Mouse (Mus musculus): ENCODE data around the gene Zfyve19.

Zfyve19 gene

DNA sequence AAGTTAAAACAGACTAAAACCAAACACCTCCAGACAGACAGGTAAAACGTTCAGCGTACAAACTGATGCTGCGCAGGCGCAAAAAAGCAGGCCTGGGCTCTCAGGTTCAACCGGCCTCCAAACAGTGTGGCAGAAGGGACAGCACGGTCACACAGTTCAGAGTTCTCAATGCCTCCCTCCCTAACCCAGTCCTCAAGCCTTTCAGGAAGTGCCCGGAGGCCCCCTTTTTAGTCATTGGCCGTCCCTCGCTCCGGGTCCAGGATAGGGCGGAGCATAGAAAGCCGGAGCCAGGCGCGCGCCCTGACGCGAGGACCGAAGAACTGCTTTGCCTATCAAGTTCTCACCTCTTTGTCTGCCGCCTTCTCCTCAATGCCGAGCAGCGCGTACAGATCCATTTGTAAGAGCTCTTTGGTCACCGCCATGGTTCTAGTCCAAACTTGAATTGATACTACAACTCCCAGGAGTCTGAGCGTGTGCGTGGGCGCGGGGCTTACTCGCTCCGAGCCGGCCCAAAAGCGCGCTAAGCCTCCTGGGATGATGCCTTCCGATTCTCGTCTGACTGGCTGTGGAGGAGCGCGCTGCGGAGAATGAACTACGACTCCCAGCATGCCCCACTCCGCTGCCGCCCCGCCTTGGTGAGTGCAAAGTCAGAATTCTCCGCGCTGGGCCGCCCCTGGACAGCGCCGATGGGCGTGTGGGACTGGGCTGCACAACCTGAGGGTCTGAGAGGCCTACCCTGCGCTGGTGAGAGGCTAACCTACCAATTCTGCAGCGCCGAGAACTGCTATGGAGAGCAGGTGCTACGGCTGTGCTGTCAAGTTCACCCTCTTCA is at the start of gene Zfyve19, which contains the start of gene Dnajc17:
Gene Zfyve19, plus strand, starts transcription at position 274 of the 832 bp plus-strand sequence.
Gene Dnajc17, minus strand, starts transcription at position 452 of the 832 bp plus-strand sequence.
- peak; percentile 97 for DNase-seq

DNA sequence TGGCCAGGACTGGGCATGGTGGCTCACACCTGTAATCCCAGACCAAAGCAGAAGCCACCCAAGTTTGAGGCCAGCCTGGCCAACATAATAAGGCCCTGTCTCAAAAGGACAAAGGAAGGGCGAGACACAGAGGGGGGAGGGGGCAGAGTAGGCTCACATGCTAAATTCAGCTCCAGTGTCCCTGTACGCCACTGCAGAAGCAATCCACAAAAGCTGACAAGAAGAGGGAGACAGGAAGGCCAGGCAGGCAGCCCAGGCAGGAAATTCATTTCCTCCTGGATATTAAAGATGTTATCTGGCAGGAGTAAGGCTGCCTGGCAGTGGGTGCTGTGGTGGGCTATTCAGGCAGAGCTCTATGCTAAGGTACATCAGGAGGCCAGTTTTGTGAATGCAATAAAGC is 47.2 kb upstream of the Zfyve19 start:
- peak; percentile 68 for DNase-seq

DNA sequence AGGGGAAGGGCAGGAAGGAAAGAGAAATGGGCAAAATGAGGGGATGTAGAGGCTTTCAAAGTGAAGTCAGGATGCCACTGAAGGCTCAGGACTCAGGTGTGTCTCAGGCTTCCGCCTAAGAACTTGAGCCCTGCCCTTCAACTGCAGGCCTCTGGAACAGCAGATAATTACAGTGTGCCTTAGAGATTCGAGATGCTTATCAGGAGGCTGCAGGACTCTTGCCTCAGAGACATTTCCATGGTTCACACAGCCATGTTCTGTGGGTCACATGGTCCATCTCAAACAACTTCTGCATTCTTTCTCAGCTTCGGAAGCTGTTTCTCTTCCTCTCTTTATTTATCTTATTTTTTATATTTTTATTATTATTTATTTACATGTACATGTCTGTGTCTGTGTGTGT is 45.3 kb upstream of the Zfyve19 start:
- no peak for DNase-seq

DNA sequence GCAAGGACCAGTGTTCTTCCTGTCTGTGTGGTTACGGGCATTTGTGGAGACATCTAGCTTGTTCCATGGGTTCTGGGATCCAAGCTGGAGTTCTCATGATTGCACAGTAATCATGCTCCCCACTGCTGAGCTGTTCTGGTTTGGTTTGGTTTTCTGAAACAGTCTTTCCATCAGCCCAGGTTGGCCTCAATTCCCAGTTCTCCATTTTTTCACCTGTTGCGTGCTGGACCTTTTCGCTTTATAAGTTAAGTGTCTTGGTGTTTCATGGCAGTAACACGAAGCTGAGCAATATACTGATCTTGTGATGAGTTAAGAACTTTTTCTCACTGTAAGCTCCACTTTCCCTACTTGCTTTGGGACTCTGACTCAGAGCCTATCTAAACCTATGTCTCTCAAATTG is 44.4 kb upstream of the Zfyve19 start:
- DNase-seq = no peak

DNA sequence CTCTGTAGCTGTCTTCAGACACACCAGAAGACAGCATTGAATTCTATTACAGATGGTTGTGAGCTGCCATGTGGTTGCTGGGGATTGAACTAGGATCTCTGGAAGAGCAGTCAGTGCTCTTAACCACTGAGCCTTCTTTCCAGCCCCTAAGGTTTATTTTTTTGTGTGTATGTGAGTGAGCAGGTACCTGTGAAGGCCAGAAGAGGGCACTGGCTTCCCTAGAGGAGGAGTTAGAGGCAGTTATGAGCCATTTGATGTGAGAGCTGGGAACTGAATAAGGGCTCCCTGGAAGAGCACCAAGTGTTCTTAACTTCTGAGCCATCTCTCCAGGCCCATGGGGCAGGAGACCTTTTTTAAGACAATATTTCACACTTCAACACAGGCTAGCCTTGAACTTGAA is 43.0 kb upstream of the Zfyve19 start:
- DNase-seq = no peak

DNA sequence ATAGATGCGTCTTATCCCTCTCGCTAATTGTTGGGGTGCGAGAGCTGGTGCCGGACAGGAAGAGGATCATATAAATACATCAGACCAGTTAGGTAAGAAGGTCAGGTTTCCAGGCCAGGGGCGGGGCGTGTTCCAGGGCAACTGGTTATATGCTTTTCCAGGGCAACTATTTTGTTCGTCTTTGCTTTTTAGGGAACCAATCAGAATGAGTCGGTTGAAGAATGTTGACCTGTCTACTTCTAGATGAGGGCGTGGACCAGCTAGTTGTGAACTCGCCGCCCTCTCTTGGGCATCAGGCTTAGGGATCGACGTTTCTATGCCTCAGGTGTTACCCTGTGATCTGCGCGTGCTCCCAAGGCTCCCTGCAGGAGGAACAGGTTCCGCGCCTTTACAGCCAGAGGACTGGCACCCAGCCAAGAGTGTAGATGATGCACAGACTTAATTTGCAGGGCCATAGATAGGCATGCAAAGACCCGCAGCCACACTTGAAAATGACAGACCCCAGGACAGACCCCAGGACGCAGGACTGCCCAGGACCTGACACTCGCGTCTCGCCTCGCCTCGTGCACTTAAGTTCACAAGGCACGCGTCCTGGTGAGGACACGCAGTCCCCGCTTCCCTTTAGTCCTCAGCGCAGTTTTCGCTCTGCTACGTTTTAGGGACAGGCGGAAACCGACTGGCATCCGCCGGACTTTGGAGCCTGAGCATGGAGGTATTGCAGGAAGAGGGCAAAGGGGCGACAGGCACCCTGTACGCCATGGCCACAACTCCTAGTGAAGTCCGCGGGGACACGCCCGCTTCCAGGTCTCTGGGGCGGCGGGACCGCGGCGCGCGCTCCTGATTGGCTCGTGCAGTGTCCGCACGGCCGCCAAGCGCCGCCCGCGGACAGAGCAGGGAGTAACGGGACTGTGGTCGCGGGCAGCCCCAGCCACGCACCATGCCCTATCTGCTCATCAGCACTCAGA is 41.2 kb upstream of the Zfyve19 start, which contains the start of gene Gchfr:
Gene Gchfr, plus strand, starts transcription at position 873 of the 965 bp plus-strand sequence.
- DNase-seq = peak; percentile 88

DNA sequence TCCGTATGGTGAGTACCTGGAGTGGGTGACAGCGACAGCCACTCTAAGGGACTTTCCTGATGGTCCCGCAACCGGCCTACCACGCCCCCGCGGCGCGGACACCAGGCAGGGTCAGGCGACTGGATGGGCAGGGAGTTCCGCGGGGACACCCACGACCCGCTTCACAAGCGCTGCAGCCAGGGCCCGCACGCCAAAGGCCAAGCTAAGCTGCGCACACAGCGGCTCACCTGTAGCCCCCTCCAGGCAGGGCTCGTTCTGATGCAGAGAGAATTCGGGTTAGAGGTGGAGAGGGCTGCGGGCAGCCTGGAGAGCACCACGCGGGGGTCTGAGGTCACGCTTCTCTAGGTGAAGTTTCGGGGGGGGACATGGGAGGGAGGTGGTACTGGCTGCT is 40.6 kb upstream of the Zfyve19 start:
- DNase-seq = no peak

DNA sequence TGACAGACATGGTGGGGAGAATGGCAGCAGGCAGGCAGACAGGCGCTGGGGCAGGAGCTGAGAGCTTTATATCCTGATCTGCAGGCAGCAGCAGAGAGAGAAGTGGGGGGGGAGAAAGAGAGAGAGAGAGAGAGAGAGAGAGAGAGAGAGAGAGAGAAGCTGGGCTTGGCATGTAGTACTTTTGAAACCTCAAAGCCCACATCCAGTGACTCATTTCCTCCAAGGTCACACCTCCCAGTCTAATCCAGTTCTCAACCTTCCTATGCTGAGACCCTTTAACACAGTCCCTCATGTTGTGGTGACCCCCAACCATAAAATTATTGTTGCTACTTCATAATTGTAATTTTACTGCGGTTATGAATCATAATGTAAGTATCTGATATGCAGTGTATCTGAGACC is 38.1 kb upstream of the Zfyve19 start:
- no peak for DNase-seq

DNA sequence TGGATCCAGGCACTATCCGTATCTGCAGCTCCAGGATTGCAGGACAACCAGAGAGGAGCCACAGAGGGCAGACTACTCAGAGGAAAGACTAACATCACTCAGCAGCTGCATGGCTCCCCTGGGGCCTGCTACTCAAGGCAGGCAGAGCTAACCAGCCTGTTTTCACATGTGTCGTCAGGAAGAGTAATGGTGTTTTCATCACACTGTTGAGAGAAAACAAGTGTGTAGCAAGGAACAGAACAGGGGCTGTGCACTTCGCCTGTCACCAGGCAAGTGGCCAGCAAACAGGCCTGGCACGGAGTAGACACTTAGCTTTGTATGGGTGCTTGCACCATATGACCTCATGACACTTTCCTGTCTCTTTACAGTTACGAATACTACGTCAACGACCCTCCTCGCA is 36.8 kb upstream of the Zfyve19 start:
- peak; percentile 34 for DNase-seq

DNA sequence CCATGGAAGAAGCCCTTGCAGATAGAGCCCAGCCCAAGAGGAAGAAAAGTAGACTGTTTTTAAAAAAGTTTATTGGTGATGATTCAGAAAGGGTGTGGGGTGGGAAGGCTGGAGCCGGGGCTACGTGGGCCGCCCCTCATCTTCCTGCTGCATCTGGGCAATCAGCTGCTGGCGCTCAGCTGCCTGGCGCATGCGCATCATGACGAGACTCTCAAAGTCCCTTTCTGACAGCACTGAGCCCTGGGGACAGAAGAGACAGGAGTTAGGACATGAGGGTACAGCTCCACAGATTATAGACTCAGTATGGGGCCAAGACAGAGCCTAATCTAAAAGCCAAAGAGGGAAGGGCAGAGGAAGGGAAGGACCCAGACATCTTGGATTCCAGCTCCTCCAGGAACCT is 36.0 kb upstream of the Zfyve19 start:
- no peak for DNase-seq

DNA sequence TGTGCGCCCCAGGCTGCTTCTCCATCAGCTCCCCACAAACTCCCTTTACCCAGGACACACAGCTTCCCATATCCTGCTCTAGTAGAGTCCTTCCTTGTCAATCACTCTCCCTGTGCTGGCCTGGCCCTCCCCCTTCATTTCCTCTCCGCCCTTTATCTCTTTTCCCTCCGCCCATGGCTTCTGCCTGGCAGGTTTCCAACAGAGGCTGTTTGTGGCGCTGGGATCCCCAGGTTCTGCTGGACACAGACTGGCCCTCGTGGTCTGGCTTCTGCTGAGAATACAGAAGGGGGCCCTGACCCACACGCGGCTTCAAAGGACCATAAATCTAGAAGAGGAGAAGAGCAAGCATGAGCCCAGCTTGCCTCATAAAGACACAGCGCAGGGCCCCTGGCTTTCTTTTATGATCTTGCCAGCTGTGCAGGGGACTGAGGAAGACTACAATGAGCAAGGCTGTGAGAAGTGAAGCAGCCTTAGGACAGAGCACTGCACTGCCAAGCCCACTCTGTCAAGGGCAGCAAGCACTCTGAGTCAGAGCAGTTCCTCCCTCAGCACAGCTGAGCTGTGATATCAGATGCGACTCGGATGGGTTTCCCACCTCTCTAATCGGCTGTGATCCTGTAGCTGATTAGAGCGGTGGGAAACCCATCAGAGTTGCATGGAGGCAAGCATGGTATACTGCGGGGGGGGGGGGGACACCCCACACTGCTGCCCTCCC is 35.4 kb upstream of the Zfyve19 start:
- peak; percentile 88 for DNase-seq

DNA sequence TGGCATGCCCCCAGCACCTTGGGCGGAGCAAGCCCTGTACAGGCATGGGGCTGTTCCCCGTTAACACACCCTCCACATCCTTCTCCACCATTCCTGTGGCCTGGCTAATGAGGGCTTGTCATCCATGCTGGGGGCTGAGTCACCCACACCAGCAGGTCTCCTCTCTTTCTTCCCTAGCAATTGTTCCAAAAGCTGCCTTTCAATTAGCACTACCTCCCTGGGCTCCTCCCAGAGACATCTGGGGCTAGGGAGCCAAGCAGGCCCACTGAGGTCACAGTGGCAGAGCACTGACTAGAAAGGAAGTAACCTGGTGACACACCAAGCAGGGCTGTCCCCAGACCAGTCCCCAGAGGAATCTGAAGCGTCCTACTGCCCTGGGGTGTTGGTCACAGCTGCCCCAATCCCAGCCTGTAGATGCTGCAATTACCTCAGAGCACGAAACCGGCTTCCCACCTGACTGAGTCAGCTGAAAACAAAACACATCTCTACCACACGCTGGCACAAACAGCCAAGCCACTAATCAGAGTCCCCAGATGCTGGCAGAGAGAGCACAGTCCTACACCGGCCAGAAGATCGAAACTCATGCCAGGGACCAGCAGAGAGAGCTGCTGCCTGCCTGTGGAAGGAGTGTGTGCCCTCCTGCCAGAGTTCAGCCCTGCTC is 34.3 kb upstream of the Zfyve19 start, which contains the start of gene Gm14137:
Gene Gm14137, plus strand, starts transcription at position 519 of the 661 bp plus-strand sequence.
- no peak for DNase-seq

DNA sequence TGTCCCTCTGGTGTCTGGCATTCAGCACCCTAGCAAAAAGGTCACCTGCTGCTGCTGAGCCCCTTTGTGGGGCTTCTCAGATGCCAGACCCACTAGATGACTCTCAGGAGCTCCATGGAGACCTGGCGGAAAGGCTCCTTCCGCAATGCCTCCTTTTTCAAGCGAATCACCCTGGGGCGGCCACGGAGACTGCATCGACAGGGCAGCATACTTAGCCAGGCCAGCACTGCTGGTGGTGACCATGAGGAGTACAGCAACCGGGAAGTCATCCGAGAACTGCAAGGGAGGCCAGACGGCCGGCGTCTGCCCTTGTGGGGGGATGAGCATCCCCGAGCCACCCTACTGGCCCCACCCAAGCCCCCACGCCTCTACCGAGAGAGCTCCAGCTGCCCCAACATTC is 33.6 kb upstream of the Zfyve19 start:
- DNase-seq = no peak

DNA sequence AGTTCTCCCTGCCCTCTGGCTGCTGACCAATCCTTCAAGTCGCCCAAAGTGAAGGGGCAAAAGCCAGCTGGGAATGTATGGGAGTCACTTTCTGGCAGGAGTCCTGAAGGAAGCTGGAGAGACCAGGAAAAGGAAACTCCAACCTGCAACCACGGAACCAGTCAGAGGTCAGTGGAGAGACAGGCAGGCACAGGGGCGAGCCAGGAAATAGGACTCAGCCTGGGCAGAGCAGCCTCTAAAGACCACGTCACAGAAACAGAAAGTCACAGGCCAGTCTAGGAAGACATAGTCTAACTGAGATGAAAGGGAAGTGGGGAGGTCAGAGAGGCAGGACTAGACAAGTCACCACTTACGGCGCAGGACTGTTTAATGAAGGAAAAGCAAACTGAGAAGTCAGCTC is 32.8 kb upstream of the Zfyve19 start:
- peak; percentile 47 for DNase-seq

DNA sequence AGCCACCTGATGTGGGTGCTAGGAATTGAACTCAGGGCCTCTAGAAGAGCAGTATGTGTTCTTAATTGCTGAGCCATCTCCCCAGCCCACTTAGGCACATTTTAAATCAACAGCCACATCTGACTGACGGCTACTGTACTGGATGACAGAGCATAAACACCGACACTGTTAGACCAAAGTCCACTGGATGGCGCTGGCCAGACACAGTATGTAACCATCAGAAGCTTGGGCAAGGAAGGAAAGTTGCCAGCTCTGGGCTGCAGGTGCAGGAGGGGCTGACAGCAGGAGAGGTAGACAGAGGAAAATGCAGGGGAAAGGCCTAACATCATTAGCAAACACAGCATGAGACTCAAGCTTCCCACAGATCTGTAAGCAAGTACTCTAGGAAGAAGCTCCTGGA is 31.7 kb upstream of the Zfyve19 start:
- DNase-seq = peak; percentile 32

DNA sequence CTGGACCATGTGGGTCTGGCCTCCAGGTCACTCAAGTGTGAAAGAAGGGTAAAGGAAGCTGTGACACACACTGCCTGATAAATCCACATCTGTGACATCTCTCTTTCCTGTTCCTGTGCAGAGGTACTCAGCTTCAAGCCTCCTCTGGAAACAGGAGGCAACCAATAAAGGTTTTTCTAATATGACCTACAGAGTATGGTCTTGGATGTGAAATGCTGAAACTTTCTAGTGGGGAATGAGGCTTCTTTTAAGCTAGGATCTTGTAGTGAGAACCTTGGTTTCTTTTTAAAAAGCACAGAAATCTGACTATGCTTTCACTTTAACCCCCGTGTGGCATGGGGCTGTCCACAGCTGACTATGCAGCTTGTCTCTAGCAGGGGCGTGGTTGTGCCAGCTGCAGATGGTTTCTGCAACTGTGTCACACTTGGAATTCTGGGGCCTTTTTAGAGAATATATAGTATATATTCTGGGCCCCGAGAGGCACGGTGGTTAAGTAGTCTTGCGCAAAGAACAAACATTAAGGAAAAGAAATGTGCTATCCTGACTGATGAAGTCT is 31.0 kb upstream of the Zfyve19 start:
- DNase-seq = no peak

DNA sequence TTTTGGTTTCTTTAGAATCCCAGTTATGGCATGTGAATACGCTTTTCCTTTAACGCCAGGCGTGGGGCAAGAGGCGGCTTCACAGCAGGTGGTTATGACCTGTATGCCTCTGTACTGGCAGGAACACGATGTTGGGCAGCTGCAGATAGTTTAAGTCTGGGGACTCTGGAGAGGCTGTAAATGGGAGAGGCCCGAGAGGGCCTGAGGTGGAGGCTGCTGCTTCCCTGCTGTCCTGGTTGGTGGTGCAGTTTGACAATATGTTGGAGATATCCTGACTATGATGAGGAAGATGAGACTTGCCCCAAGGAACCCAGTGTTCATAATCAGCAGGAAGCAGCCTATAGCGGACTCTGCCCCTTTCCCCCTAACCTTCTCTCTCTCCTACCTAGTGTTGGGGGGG is 25.5 kb upstream of the Zfyve19 start:
- no peak for DNase-seq

DNA sequence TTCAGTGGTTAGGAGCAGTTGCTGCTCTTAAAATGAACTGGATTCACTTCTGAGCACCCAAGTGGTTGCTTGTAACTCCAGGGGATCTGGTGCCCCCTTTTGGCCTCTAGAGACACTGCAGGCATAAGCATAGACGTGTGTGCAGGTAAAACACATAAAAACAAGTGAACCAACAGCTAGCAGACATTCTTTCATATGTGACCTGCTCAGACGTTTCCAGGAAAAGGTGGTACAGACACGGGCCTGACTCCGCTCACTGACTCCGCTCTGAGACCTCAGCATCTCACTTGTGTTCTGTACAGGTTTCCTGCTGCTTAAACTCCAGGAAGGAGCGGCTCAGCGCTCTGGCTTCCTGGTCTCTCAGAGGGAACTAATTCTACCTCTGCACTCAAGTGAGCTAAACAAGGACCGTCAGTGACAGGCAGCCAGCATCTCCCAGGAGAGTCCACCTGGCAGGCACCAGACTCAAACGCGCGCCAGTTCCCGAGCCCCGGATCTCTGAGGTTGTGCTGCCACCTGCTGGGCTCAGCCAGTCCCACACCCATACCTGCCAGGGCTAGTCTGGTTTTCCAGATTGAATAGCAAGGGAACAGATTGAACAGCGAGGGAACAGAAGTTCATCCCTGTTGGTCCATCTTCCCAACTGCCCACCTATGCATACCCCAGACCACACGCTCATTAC is 19.2 kb upstream of the Zfyve19 start:
- DNase-seq = peak; percentile 86

DNA sequence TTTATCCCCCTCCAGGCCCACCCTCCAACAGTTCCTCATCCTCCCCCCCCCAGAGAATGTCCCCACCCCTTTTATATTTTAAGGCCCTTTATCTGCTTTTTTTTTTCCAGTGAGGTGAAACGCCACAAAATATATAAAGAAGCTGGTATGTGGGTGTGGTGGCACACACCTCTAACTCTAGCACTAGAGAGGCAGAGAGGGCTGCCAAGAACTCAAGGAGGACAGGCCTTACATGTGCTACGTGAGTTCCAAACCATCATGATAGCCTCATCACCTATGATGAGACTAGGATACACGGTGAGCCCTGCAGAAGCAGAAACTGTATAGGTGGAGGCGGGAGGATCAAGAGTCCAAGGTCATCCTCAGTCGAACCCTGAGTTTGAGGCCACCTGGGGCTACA is 17.4 kb upstream of the Zfyve19 start:
- DNase-seq = no peak

DNA sequence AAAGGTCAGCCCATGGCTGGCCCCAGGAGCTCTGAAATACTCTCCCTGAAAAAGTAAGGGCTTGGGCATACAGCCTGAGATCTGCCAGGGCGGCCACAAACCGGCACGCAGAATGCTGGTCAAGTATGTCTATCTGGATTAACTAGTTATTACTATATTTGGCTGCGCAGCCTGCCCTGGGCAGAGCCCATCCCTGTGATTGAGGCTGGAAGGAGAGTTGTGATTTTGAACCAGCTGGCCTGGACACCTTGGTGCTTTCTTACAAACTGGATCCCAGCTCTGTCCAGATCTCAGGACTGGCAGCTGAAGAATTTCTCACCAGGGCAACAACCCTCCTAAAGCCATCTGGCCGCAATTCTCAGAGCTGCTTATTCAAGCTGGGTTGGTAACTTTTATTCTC is 14.3 kb upstream of the Zfyve19 start:
- DNase-seq = no peak
